Mouse (Mus musculus): ENCODE measurements around the gene Frmd8.

The Frmd8 gene

GRCm38 (mm10) chr19:5868096-5868495 lies 7.0 kb downstream of the Frmd8 start:
- peaks cover 40% of the 10 kb centered on the region for H3K4me1 ChIP-seq (replicated peaks; ENCODE audit: low read depth, low read length)
- no peaks in the 10 kb centered on the region for H3K27me3 ChIP-seq (ENCODE audit: insufficient read depth, low read length)
- no peaks in the 10 kb centered on the region for H3K9me3 ChIP-seq (ENCODE audit: low read length)
- no peak overlapping the region for H3K4me3 ChIP-seq (replicated peaks; ENCODE audit: low read length)
- H3K36me3 ChIP-seq (ENCODE audit: insufficient read depth, low read length): peaks cover 93% of the 10 kb centered on the region
- TF ChIP-seq CTCF (conservative IDR thresholded peaks at IDR 0.05; ENCODE audit: low read length): no peak
- no peak for TF ChIP-seq POU5F1 (IDR thresholded peaks at IDR 0.05; ENCODE audit: borderline replicate concordance, low read length)
- no peak for TF ChIP-seq NANOG (IDR thresholded peaks at IDR 0.05; ENCODE audit: borderline replicate concordance, low read length)

- Histone ChIP-seq H3K36me3 (ENCODE audit: insufficient read depth, low read length) (peaks cover 100% of the 10 kb centered on the region), H3K4me3 (replicated peaks; ENCODE audit: low read length) (no peak overlapping the region), H3K27me3 (ENCODE audit: insufficient read depth, low read length) (no peaks in the 10 kb centered on the region), H3K9me3 (ENCODE audit: low read length) (peaks cover 3% of the 10 kb centered on the region; the same call in 1 of the 2 replicates), H3K4me1 (replicated peaks; ENCODE audit: low read depth, low read length) (peaks cover 12% of the 10 kb centered on the region)
- TF ChIP-seq NANOG (IDR thresholded peaks at IDR 0.05; ENCODE audit: borderline replicate concordance, low read length): no peak
Measured at GRCm38 (mm10) chr19:5864710-5865398, 10.2 kb downstream of the Frmd8 start.

GRCm38 (mm10) chr19:5863776-5864175 lies 11.3 kb downstream of the Frmd8 start:
- no peaks in the 10 kb centered on the region for H3K27me3 ChIP-seq (ENCODE audit: insufficient read depth, low read length)
- peaks cover 3% of the 10 kb centered on the region; the same call in 1 of the 2 replicates for H3K9me3 ChIP-seq (ENCODE audit: low read length)
- H3K36me3 ChIP-seq (ENCODE audit: insufficient read depth, low read length): peaks cover 100% of the 10 kb centered on the region
- TF ChIP-seq NANOG (IDR thresholded peaks at IDR 0.05; ENCODE audit: borderline replicate concordance, low read length) (no peak), CTCF (conservative IDR thresholded peaks at IDR 0.05; ENCODE audit: low read length) (no peak), POU5F1 (IDR thresholded peaks at IDR 0.05; ENCODE audit: borderline replicate concordance, low read length) (no peak)
- peaks cover 12% of the 10 kb centered on the region for H3K4me1 ChIP-seq (replicated peaks; ENCODE audit: low read depth, low read length)
- H3K4me3 ChIP-seq (replicated peaks; ENCODE audit: low read length): no peak overlapping the region

GRCm38 (mm10) chr19:5862335-5863085 lies 12.6 kb downstream of the Frmd8 start:
- peaks cover 100% of the 10 kb centered on the region for H3K36me3 ChIP-seq (ENCODE audit: insufficient read depth, low read length)
- peaks cover 25% of the 10 kb centered on the region for H3K4me1 ChIP-seq (replicated peaks; ENCODE audit: low read depth, low read length)
- no peaks in the 10 kb centered on the region for H3K27me3 ChIP-seq (ENCODE audit: insufficient read depth, low read length)
- H3K4me3 ChIP-seq (replicated peaks; ENCODE audit: low read length): no peak overlapping the region
- TF ChIP-seq POU5F1 (IDR thresholded peaks at IDR 0.05; ENCODE audit: borderline replicate concordance, low read length): no peak
- H3K9me3 ChIP-seq (ENCODE audit: low read length): peaks cover 3% of the 10 kb centered on the region; the same call in 1 of the 2 replicates

GRCm38 (mm10) chr19:5856604-5857003 lies 18.5 kb downstream of the Frmd8 start:
- TF ChIP-seq CTCF (conservative IDR thresholded peaks at IDR 0.05; ENCODE audit: low read length) (no peak), NANOG (IDR thresholded peaks at IDR 0.05; ENCODE audit: borderline replicate concordance, low read length) (no peak), POU5F1 (IDR thresholded peaks at IDR 0.05; ENCODE audit: borderline replicate concordance, low read length) (no peak)
- Histone ChIP-seq H3K9me3 (ENCODE audit: low read length) (no peaks in the 10 kb centered on the region), H3K27me3 (ENCODE audit: insufficient read depth, low read length) (no peaks in the 10 kb centered on the region), H3K36me3 (ENCODE audit: insufficient read depth, low read length) (peaks cover 93% of the 10 kb centered on the region), H3K4me1 (replicated peaks; ENCODE audit: low read depth, low read length) (peaks cover 44% of the 10 kb centered on the region), H3K4me3 (replicated peaks; ENCODE audit: low read length) (no peak overlapping the region)

- Histone ChIP-seq H3K36me3 (ENCODE audit: insufficient read depth, low read length) (peaks cover 59% of the 10 kb centered on the region), H3K27me3 (ENCODE audit: insufficient read depth, low read length) (no peaks in the 10 kb centered on the region), H3K4me1 (replicated peaks; ENCODE audit: low read depth, low read length) (peaks cover 73% of the 10 kb centered on the region), H3K4me3 (replicated peaks; ENCODE audit: low read length) (peak overlapping the region; percentile 24; the same call in 1 of the 2 replicates), H3K9me3 (ENCODE audit: low read length) (no peaks in the 10 kb centered on the region)
- TF ChIP-seq POU5F1 (IDR thresholded peaks at IDR 0.05; ENCODE audit: borderline replicate concordance, low read length) (no peak), NANOG (IDR thresholded peaks at IDR 0.05; ENCODE audit: borderline replicate concordance, low read length) (no peak), CTCF (conservative IDR thresholded peaks at IDR 0.05; ENCODE audit: low read length) (no peak)
Measured at GRCm38 (mm10) chr19:5852035-5852722, 22.9 kb downstream of the Frmd8 start.

GRCm38 (mm10) chr19:5851481-5851971 lies 23.5 kb downstream of the Frmd8 start:
- no peak for TF ChIP-seq POU5F1 (IDR thresholded peaks at IDR 0.05; ENCODE audit: borderline replicate concordance, low read length)
- no peak for TF ChIP-seq NANOG (IDR thresholded peaks at IDR 0.05; ENCODE audit: borderline replicate concordance, low read length)
- no peak for TF ChIP-seq CTCF (conservative IDR thresholded peaks at IDR 0.05; ENCODE audit: low read length)
- peaks cover 71% of the 10 kb centered on the region for H3K4me1 ChIP-seq (replicated peaks; ENCODE audit: low read depth, low read length)

GRCm38 (mm10) chr19:5850860-5851259 lies 24.2 kb downstream of the Frmd8 start:
- peaks cover 46% of the 10 kb centered on the region for H3K36me3 ChIP-seq (ENCODE audit: insufficient read depth, low read length)
- H3K4me3 ChIP-seq (replicated peaks; ENCODE audit: low read length): no peak overlapping the region
- TF ChIP-seq NANOG (IDR thresholded peaks at IDR 0.05; ENCODE audit: borderline replicate concordance, low read length) (no peak), CTCF (conservative IDR thresholded peaks at IDR 0.05; ENCODE audit: low read length) (no peak), POU5F1 (IDR thresholded peaks at IDR 0.05; ENCODE audit: borderline replicate concordance, low read length) (no peak)
- H3K4me1 ChIP-seq (replicated peaks; ENCODE audit: low read depth, low read length): peaks cover 68% of the 10 kb centered on the region
- no peaks in the 10 kb centered on the region for H3K9me3 ChIP-seq (ENCODE audit: low read length)
- H3K27me3 ChIP-seq (ENCODE audit: insufficient read depth, low read length): no peaks in the 10 kb centered on the region

More at GRCm38 (mm10) chr19:5851481-5851971, 23.5 kb downstream of the Frmd8 start:
- no peaks in the 10 kb centered on the region for H3K9me3 ChIP-seq (ENCODE audit: low read length)
- peaks cover 53% of the 10 kb centered on the region for H3K36me3 ChIP-seq (ENCODE audit: insufficient read depth, low read length)
- H3K27me3 ChIP-seq (ENCODE audit: insufficient read depth, low read length): no peaks in the 10 kb centered on the region
- H3K4me3 ChIP-seq (replicated peaks; ENCODE audit: low read length): peak overlapping the region; percentile 24; the same call in 1 of the 2 replicates
